Mouse (Mus musculus): Measurements from ENCODE around the gene Cabin1.
"Not testable (repeated sequence)": the region's sequence is repeated elsewhere in the genome, so short reads cannot be mapped to it uniquely, and the experiment has no call there.

Gene Cabin1

DNA sequence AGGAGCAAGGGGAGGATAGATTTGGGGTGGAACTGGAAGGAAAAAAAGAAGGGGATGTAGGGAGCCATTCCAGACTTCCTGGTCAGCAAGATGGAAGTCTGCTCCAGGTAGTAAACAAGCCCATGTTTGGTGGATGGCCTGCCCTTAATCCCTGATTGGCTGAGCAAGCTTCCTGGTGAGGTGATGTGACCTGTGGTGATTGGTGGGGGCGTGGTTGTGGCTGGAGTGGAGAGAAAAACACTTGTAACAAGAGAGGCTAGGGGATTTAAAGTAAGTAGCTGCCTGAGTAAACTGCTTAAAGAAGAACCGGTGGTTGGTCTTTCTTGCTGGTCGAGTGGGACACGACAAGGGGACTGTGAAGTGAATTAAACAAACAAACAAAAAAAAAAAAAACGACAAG, 3.6 kb upstream of the Cabin1 start:
- DNase-seq (ENCODE audit: low read depth in 1 of 2, low spot score in 2 of 2): not testable (repeated sequence)

- no peak for DNase-seq (ENCODE audit: low read depth in 1 of 2, low spot score in 2 of 2)
Measured at GRCm38 (mm10) chr10:75766856-75767255, 2.7 kb upstream of the Cabin1 start.

- peak in 1 of 2 experiments; percentile 65 for DNase-seq (ENCODE audit: low read depth in 1 of 2, low spot score in 2 of 2)
Measured at GRCm38 (mm10) chr10:75764519-75765473, 655 bp upstream of the Cabin1 start.

DNA sequence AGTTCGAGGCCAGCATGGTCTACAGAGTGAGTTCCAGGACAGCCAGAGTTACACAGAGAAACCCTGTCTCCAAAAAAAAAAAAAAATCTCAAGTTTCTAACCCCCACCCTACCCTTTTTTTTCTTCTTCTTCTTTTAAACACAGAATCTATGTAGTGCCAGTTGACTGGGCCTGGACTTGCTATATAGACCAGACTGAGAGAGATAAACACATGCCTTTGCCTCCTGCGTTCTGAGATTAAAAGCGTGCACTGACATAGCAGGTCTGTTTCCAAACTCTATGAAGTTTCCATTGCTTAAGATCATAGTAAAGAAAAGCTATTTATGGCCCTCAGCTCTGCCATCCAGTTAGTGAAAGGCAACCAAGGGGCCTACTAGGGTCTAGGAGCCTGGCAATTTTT, 1.7 kb downstream of the Cabin1 start:
- no peak for DNase-seq (ENCODE audit: low read depth in 1 of 2, low spot score in 2 of 2)

DNA sequence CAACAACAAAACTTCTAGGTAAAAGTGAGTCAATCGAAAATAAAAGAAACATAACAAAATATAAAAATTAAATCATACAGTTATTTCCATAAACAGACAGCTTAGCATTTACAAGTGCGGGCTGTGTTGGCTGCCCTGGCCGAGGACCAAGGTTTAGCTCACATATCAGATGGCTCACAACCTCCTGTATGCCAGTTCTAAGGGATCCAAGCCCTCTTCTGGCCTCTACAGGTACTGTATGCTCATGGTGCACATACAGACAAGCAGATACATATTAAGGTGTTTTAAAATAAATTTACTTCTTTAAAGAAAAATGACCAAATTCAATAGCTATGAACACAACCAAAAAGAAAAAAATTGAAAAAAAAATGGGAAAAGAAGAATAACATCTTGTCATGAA, 3.8 kb downstream of the Cabin1 start:
- DNase-seq (ENCODE audit: low read depth in 1 of 2, low spot score in 2 of 2): no peak

DNA sequence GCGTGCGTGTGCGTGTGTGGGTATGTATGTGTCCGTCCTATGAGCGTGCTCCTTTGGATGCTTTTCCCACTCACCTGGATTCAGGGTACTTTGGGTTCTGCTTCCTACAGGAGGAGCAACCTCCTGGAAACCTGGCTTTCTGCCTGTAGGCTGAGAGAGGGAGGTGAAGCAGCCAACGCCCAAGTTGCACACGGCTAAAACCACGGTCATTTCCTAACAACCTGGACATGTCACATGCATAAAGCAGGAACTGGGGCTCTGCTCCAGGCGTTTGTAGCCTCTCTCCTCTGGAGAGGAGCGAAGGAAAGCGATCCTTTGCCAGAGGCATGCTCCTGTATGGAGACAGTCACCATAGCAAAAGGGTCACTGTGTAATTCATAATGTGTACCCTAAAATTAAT, 7.4 kb downstream of the Cabin1 start:
- no peak for DNase-seq (ENCODE audit: low read depth in 1 of 2, low spot score in 2 of 2)

GRCm38 (mm10) chr10:75744017-75744416, 20.1 kb downstream of the Cabin1 start:
- DNase-seq (ENCODE audit: low read depth in 1 of 2, low spot score in 2 of 2): peak in 1 of 2 experiments; percentile 57

GRCm38 (mm10) chr10:75743369-75743768, 20.8 kb downstream of the Cabin1 start:
- no peak for DNase-seq (ENCODE audit: low read depth in 1 of 2, low spot score in 2 of 2)

GRCm38 (mm10) chr10:75740866-75741265, 23.3 kb downstream of the Cabin1 start:
- DNase-seq (ENCODE audit: low read depth in 1 of 2, low spot score in 2 of 2): no peak

GRCm38 (mm10) chr10:75725449-75725848, 38.7 kb downstream of the Cabin1 start:
- no peak for DNase-seq (ENCODE audit: low read depth in 1 of 2, low spot score in 2 of 2)

GRCm38 (mm10) chr10:75720215-75720614, 43.9 kb downstream of the Cabin1 start:
- DNase-seq (ENCODE audit: low read depth in 1 of 2, low spot score in 2 of 2): no peak

GRCm38 (mm10) chr10:75714795-75715194, 49.3 kb downstream of the Cabin1 start:
- no peak for DNase-seq (ENCODE audit: low read depth in 1 of 2, low spot score in 2 of 2)

- no peak for DNase-seq (ENCODE audit: low read depth in 1 of 2, low spot score in 2 of 2)
Measured at GRCm38 (mm10) chr10:75713026-75713425, 51.1 kb downstream of the Cabin1 start.

- DNase-seq (ENCODE audit: low read depth in 1 of 2, low spot score in 2 of 2): no peak
Measured at GRCm38 (mm10) chr10:75710210-75710609, 53.9 kb downstream of the Cabin1 start.

DNA sequence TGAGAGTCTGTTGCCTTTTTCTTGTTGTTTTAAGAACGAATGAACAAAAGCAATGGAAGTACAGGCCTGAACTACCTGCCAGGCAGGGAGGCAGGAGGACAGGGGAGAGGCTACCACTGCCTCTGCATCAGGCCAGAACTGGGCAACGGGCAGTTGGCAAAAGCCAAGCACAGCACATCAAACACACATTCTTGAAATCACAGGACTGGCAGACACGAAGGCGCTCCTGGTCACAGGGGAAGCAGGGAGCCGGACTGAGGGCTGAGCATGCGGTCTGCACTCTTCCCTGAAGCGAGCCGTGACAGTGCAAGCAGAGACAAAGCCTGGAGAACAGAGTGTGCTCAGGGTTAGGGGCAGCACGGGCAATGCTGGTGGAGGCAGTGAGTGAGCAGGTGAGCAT, 54.9 kb downstream of the Cabin1 start:
- no peak for DNase-seq (ENCODE audit: low read depth in 1 of 2, low spot score in 2 of 2)

- DNase-seq (ENCODE audit: low read depth in 1 of 2, low spot score in 2 of 2): no peak
Measured at GRCm38 (mm10) chr10:75708633-75708992, 55.5 kb downstream of the Cabin1 start.

DNA sequence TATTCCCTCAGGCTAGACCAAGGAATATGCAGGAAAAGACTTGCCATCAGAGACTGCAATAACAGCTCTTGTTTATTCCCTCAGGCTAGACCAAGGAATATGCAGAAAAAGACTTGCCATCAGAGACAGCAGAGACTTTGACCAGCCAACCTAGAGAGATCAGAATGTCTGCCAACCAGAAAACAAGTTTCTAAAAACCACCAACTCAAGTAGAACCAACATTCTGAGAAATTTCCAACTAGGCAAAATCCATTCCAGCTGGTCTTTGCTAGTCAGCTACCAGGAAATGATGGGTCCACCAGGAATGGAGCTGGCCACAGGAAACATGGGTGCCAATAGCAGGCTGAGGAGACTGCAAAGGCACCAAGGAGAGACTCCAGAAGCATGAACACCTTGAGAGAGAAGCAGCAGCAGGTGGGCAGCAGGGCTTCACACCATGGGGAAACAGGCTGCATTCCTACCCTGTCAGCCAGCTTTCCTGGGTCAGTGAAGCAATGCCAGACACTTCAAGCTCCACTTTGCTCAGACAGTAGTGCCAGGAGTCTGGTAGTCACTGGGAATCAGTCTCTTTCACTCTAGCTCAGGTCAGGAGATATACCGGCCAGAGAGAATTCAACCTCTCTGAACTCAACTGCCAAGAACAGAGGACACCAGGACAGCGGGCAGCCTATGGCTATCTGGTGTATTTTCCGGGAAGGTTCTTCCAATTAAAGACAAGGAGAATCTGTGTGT, 56.1 kb downstream of the Cabin1 start:
- DNase-seq (ENCODE audit: low read depth in 1 of 2, low spot score in 2 of 2): no peak

GRCm38 (mm10) chr10:75706632-75707216, 57.4 kb downstream of the Cabin1 start:
- no peak for DNase-seq (ENCODE audit: low read depth in 1 of 2, low spot score in 2 of 2)

GRCm38 (mm10) chr10:75705681-75706400, 58.3 kb downstream of the Cabin1 start:
- no peak for DNase-seq (ENCODE audit: low read depth in 1 of 2, low spot score in 2 of 2)

DNA sequence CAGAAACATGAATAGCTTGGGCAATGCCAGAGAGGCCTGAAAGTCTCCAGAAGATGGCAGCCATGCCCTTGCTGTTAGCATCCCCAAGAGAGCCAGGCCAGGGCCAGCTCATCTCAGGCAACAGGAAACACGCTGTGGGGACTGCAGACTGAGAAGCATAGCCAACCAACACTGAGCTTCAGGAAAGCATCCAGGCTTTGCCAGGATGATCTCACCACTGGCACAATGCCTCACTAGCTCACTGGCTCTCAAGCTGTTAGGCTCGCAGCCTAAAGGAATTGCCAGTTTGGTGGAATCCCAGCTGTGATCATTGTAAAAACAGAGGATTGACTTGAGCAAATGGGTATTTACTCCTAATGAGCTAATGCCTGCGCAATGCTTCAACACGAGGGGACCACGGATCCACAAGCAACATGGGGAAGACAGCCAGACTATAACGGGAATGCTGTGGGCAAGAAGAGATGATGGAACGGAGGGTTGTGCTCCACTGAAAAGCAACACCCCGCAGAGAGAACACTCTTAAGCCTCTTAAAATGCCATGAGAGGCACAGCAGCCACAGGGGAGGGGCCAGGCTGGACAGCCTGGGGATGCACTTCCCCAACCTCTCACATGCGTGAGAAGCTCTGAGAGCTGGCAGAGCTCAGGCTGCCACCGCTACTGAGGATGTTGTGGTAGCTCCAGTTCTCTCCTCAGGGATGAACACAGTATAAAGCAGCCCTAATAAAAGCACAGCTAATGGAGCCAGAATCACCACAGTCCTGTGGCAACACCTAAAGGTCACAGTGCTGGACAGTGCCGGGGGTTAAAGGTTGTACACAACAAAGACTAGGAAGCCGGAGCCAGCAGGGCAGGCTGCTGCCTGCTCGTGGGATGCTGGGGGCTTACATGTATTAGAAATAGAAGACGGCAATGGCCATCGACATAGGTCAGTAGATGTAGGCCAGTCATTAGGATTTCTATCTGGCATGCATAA, 59.6 kb downstream of the Cabin1 start:
- no peak for DNase-seq (ENCODE audit: low read depth in 1 of 2, low spot score in 2 of 2)

Data from monocyte, adult 2 months (primary cell).